Mouse (Mus musculus): ENCODE measurements at regions not wholly inside any gene's neighbourhood (a gene's known extent, or its start where the extent isn't known, plus 50 kb on each side); places are given as distances from the start of the nearest gene placed in this dataset.

- no peak overlapping the region for H3K4me3 ChIP-seq (ENCODE audit: low read depth, low read length)
- no peaks in the 10 kb centered on the region for H3K27me3 ChIP-seq (ENCODE audit: control insufficient read depth, insufficient read depth, low read length)
- H3K27ac ChIP-seq (ENCODE audit: low read depth, low read length), result peak overlapping the region; percentile 12; the same call in 1 of the 2 replicates
- H3K9ac ChIP-seq (replicated peaks; ENCODE audit: low read depth, low read length), result no peak overlapping the region
- no peaks in the 10 kb centered on the region for H3K36me3 ChIP-seq (ENCODE audit: control insufficient read depth, insufficient read depth, low read length)
- no peaks in the 10 kb centered on the region for H3K4me1 ChIP-seq (ENCODE audit: control insufficient read depth, insufficient read depth, low read length)
- no peaks in the 10 kb centered on the region for H3K9me3 ChIP-seq (ENCODE audit: control insufficient read depth, low read length)
- H3K4me2 ChIP-seq (ENCODE audit: low read depth, low read length), result no peak overlapping the region
- 59% methylated on average over 11 of the region's 11 CpGs for WGBS
- peak; percentile 80 for ATAC-seq (ENCODE audit: low read depth)
These were observed 63.1 kb upstream of the Mef2a start for GRCm38 (mm10) chr7:67435643-67436339.

- Histone ChIP-seq H3K4me3 (ENCODE audit: low read depth, low read length) (no peak overlapping the region), H3K4me1 (ENCODE audit: control insufficient read depth, insufficient read depth, low read length) (no peaks in the 10 kb centered on the region), H3K9ac (replicated peaks; ENCODE audit: low read depth, low read length) (no peak overlapping the region), H3K27me3 (ENCODE audit: control insufficient read depth, insufficient read depth, low read length) (no peaks in the 10 kb centered on the region), H3K36me3 (ENCODE audit: control insufficient read depth, insufficient read depth, low read length) (no peaks in the 10 kb centered on the region), H3K27ac (ENCODE audit: low read depth, low read length) (no peak overlapping the region), H3K4me2 (ENCODE audit: low read depth, low read length) (no peak overlapping the region), H3K9me3 (ENCODE audit: control insufficient read depth, low read length) (no peaks in the 10 kb centered on the region)
- no peak for ATAC-seq (ENCODE audit: low read depth)
- 77% methylated on average over 7 of the region's 7 CpGs for WGBS
These were observed 58.3 kb upstream of the Mef2a start for GRCm38 (mm10) chr7:67430987-67431386.

GRCm38 (mm10) chr7:67430041-67430440, 57.4 kb upstream of the Mef2a start:
- ATAC-seq (ENCODE audit: low read depth), result no peak
- 90% methylated on average over 4 of the region's 4 CpGs for WGBS
- H3K27ac ChIP-seq (ENCODE audit: low read depth, low read length), result no peak overlapping the region
- no peaks in the 10 kb centered on the region for H3K36me3 ChIP-seq (ENCODE audit: control insufficient read depth, insufficient read depth, low read length)
- no peak overlapping the region for H3K9ac ChIP-seq (replicated peaks; ENCODE audit: low read depth, low read length)
- no peaks in the 10 kb centered on the region for H3K27me3 ChIP-seq (ENCODE audit: control insufficient read depth, insufficient read depth, low read length)
- no peaks in the 10 kb centered on the region for H3K4me1 ChIP-seq (ENCODE audit: control insufficient read depth, insufficient read depth, low read length)
- no peak overlapping the region for H3K4me3 ChIP-seq (ENCODE audit: low read depth, low read length)
- no peaks in the 10 kb centered on the region for H3K9me3 ChIP-seq (ENCODE audit: control insufficient read depth, low read length)
- no peak overlapping the region for H3K4me2 ChIP-seq (ENCODE audit: low read depth, low read length)

- H3K9ac ChIP-seq (replicated peaks; ENCODE audit: low read depth, low read length), result no peak overlapping the region
- no peak overlapping the region for H3K4me2 ChIP-seq (ENCODE audit: low read depth, low read length)
- H3K36me3 ChIP-seq (ENCODE audit: control insufficient read depth, insufficient read depth, low read length), result no peaks in the 10 kb centered on the region
- WGBS, result 94% methylated on average over 28 of the region's 28 CpGs
- no peak overlapping the region for H3K27ac ChIP-seq (ENCODE audit: low read depth, low read length)
- no peaks in the 10 kb centered on the region for H3K27me3 ChIP-seq (ENCODE audit: control insufficient read depth, insufficient read depth, low read length)
- ATAC-seq (ENCODE audit: low read depth), result no peak
- H3K9me3 ChIP-seq (ENCODE audit: control insufficient read depth, low read length), result no peaks in the 10 kb centered on the region
- H3K4me1 ChIP-seq (ENCODE audit: control insufficient read depth, insufficient read depth, low read length), result no peaks in the 10 kb centered on the region
- no peak overlapping the region for H3K4me3 ChIP-seq (ENCODE audit: low read depth, low read length)
These were observed 56.6 kb upstream of the Mef2a start for GRCm38 (mm10) chr7:67429008-67429873.

GRCm38 (mm10) chr7:67428388-67428787, 55.7 kb upstream of the Mef2a start:
- Histone ChIP-seq H3K9me3 (ENCODE audit: control insufficient read depth, low read length) (no peaks in the 10 kb centered on the region), H3K36me3 (ENCODE audit: control insufficient read depth, insufficient read depth, low read length) (no peaks in the 10 kb centered on the region), H3K27ac (ENCODE audit: low read depth, low read length) (no peak overlapping the region), H3K27me3 (ENCODE audit: control insufficient read depth, insufficient read depth, low read length) (no peaks in the 10 kb centered on the region), H3K4me1 (ENCODE audit: control insufficient read depth, insufficient read depth, low read length) (no peaks in the 10 kb centered on the region), H3K9ac (replicated peaks; ENCODE audit: low read depth, low read length) (no peak overlapping the region), H3K4me3 (ENCODE audit: low read depth, low read length) (no peak overlapping the region), H3K4me2 (ENCODE audit: low read depth, low read length) (no peak overlapping the region)
- 93% methylated on average over 3 of the region's 3 CpGs for WGBS
- no peak for ATAC-seq (ENCODE audit: low read depth)

- Histone ChIP-seq H3K27ac (ENCODE audit: low read depth, low read length) (no peak overlapping the region), H3K4me2 (ENCODE audit: low read depth, low read length) (no peak overlapping the region), H3K36me3 (ENCODE audit: control insufficient read depth, insufficient read depth, low read length) (no peaks in the 10 kb centered on the region), H3K4me1 (ENCODE audit: control insufficient read depth, insufficient read depth, low read length) (peaks cover 4% of the 10 kb centered on the region; the same call in 1 of the 2 replicates), H3K9me3 (ENCODE audit: control insufficient read depth, low read length) (no peaks in the 10 kb centered on the region), H3K27me3 (ENCODE audit: control insufficient read depth, insufficient read depth, low read length) (no peaks in the 10 kb centered on the region), H3K9ac (replicated peaks; ENCODE audit: low read depth, low read length) (no peak overlapping the region), H3K4me3 (ENCODE audit: low read depth, low read length) (no peak overlapping the region)
- no peak for ATAC-seq (ENCODE audit: low read depth)
These were observed 53.4 kb upstream of the Mef2a start for GRCm38 (mm10) chr7:67426076-67426475.

GRCm38 (mm10) chr7:67425581-67425980, 52.9 kb upstream of the Mef2a start:
- no peaks in the 10 kb centered on the region for H3K9me3 ChIP-seq (ENCODE audit: control insufficient read depth, low read length)
- peaks cover 5% of the 10 kb centered on the region; the same call in 1 of the 2 replicates for H3K4me1 ChIP-seq (ENCODE audit: control insufficient read depth, insufficient read depth, low read length)
- no peak overlapping the region for H3K27ac ChIP-seq (ENCODE audit: low read depth, low read length)
- no peak overlapping the region for H3K9ac ChIP-seq (replicated peaks; ENCODE audit: low read depth, low read length)
- no peaks in the 10 kb centered on the region for H3K27me3 ChIP-seq (ENCODE audit: control insufficient read depth, insufficient read depth, low read length)
- no peak overlapping the region for H3K4me3 ChIP-seq (ENCODE audit: low read depth, low read length)
- 69% methylated on average over 1 of the region's 1 CpGs for WGBS
- no peak overlapping the region for H3K4me2 ChIP-seq (ENCODE audit: low read depth, low read length)
- ATAC-seq (ENCODE audit: low read depth), result no peak
- H3K36me3 ChIP-seq (ENCODE audit: control insufficient read depth, insufficient read depth, low read length), result no peaks in the 10 kb centered on the region

GRCm38 (mm10) chr7:67424810-67425485, 52.3 kb upstream of the Mef2a start:
- Histone ChIP-seq H3K27ac (ENCODE audit: low read depth, low read length) (no peak overlapping the region), H3K36me3 (ENCODE audit: control insufficient read depth, insufficient read depth, low read length) (no peaks in the 10 kb centered on the region), H3K27me3 (ENCODE audit: control insufficient read depth, insufficient read depth, low read length) (no peaks in the 10 kb centered on the region), H3K4me1 (ENCODE audit: control insufficient read depth, insufficient read depth, low read length) (peaks cover 5% of the 10 kb centered on the region; the same call in 1 of the 2 replicates), H3K9me3 (ENCODE audit: control insufficient read depth, low read length) (no peaks in the 10 kb centered on the region), H3K4me2 (ENCODE audit: low read depth, low read length) (no peak overlapping the region), H3K4me3 (ENCODE audit: low read depth, low read length) (no peak overlapping the region), H3K9ac (replicated peaks; ENCODE audit: low read depth, low read length) (no peak overlapping the region)
- ATAC-seq (ENCODE audit: low read depth), result no peak
- whole genome bisulfite sequencing, result 80% methylated on average over 8 of the region's 8 CpGs
